ENCODE assay signal across 23 mouse cellular contexts in the genomic region with DNA sequence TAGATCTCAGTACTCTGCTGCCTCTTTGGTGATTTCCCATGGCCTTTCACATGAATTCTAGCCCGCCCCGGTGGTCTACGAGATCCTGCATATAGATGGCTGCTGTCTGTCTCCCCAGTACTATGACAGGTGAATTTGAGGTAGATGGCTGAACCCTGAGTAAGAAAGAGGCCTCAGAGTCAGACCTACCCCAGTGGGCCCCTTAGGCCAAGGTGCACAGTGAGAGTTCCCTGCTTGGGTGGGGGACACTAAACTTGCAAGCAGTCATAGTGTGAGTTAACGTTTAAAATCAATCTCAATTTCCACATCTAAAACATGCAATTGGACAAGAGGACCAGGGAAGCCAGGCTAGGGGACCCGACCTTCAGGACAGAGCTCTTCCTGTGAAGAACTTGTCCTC. TPM values are rescaled to one million over a fixed set of nuclear protein-coding genes. Genes with fewer than 3 reads are reported as not detected.
"Had no signal": no experiment of that assay in that cellular context is flagged by ENCODE, and none has a peak within 500 bp of the region (broad histone marks: within the 10 kb centered on the region; RNA-seq: fewer than 3 reads in every experiment).

No protein-coding gene starts in this region.

- H3K27ac ChIP-seq: gastrocnemius, adult 2 months; heart, adult 2 months; heart, embryonic 13.5 days; heart, embryonic 15.5 days; hindbrain, embryonic 10.5 days; hindbrain, embryonic 12.5 days; hindbrain, embryonic 14.5 days; limb, embryonic 13.5 days; limb, embryonic 15.5 days; liver, embryonic 12.5 days; liver, embryonic 14.5 days had no signal

- H3K4me2 ChIP-seq: heart, embryonic 11.5 days; heart, embryonic 13.5 days; heart, embryonic 15.5 days; hindbrain, embryonic 12.5 days; hindbrain, embryonic 14.5 days; limb, embryonic 13.5 days; limb, embryonic 15.5 days had no signal

- H3K36me3 ChIP-seq: heart, embryonic 13.5 days; heart, embryonic 15.5 days; hindbrain, embryonic 10.5 days; hindbrain, embryonic 12.5 days; limb, embryonic 13.5 days; limb, embryonic 15.5 days; liver, embryonic 12.5 days had no signal

- H3K9me3 ChIP-seq: heart, embryonic 13.5 days; heart, embryonic 15.5 days; hindbrain, embryonic 12.5 days; limb, embryonic 13.5 days; limb, embryonic 15.5 days; liver, embryonic 12.5 days had no signal

- ATAC-seq: forebrain, embryonic 16.5 days; hindbrain, embryonic 16.5 days; inflammation-experienced regulatory T-cells, adult 6 months had no signal

- H3K4me3 ChIP-seq: gastrocnemius, adult 2 months; heart, adult 2 months; heart, embryonic 13.5 days; heart, embryonic 15.5 days; hindbrain, embryonic 10.5 days; hindbrain, embryonic 12.5 days; limb, embryonic 13.5 days; limb, embryonic 15.5 days; liver, embryonic 12.5 days had no signal

- H3K4me1 ChIP-seq: heart, embryonic 13.5 days; heart, embryonic 15.5 days; hindbrain, embryonic 12.5 days; limb, embryonic 13.5 days had no signal

- H3K27me3 ChIP-seq: heart, embryonic 13.5 days; heart, embryonic 15.5 days; hindbrain, embryonic 12.5 days; limb, embryonic 13.5 days; limb, embryonic 15.5 days; liver, embryonic 12.5 days had no signal

- DNase-seq: gastrocnemius, adult 2 months; gastrocnemius, postnatal 10 days; gastrocnemius, postnatal 25 days; heart, adult 2 months; heart, postnatal 4 days; kidney, postnatal 14 days; layer of hippocampus, adult 9-11 months; layer of hippocampus, postnatal 36 days; left cerebral cortex, postnatal 4 days had no signal

- H3K9ac ChIP-seq: heart, embryonic 13.5 days; heart, embryonic 15.5 days; hindbrain, embryonic 12.5 days; hindbrain, embryonic 14.5 days; limb, embryonic 13.5 days; limb, embryonic 15.5 days; liver, embryonic 12.5 days; liver, embryonic 14.5 days had no signal

RNA-seq across cellular contexts. Expression of a gene that starts 2.9 kb away (rescaled TPM):
- polyA plus RNA-seq: forebrain, embryonic 16.5 days; hindbrain, embryonic 10.5 days; limb, embryonic 11.5 days had no signal
